Mouse (Mus musculus): Measurements from ENCODE around the gene Chrnd. TPM values are rescaled to one million over a fixed set of nuclear protein-coding genes. Genes with fewer than 3 reads are reported as not detected.
A peak's percentile ranks its signal among the peaks of the same experiment; 100 is the strongest.

Gene Chrnd
- polyA plus RNA-seq, 1 experiment from 2014 or later, result not detected

- Histone ChIP-seq H3K4me1 (ENCODE audit: insufficient read depth, low read depth, low read length) (peaks cover 2% of the 10 kb centered on the region; the same call in 1 of the 2 replicates), H3K9ac (replicated peaks; ENCODE audit: low read depth) (no peak overlapping the region; the same call in 1 of the 2 replicates), H3K36me3 (ENCODE audit: insufficient read depth, low read length) (no peaks in the 10 kb centered on the region), H3K4me2 (replicated peaks; ENCODE audit: low read depth, low read length) (peak overlapping the region; percentile 91), H3K27me3 (replicated peaks; ENCODE audit: insufficient read depth, low read length) (peaks cover 37% of the 10 kb centered on the region), H3K27ac (ENCODE audit: low read length) (no peak overlapping the region), H3K9me3 (ENCODE audit: low read length) (no peaks in the 10 kb centered on the region), H3K4me3 (ENCODE audit: low read depth, low read length) (peak overlapping the region; percentile 49)
- ATAC-seq (peak; percentile 50), DNase-seq (ENCODE audit: low spot score) (peak; percentile 89)
- TF ChIP-seq EP300 (IDR thresholded peaks at IDR 0.05) (no peak), CTCF (IDR thresholded peaks at IDR 0.05) (peak; percentile 88)
- WGBS, result under 1% methylated on average over 15 of the region's 15 CpGs
Observed at GRCm38 (mm10) chr1:87187037-87187355, 3.4 kb upstream of the Chrnd start.

GRCm38 (mm10) chr1:87197296-87197695 lies 6.9 kb downstream of the Chrnd start:
- H3K9me3 ChIP-seq (ENCODE audit: low read length), result no peaks in the 10 kb centered on the region
- H3K4me2 ChIP-seq (replicated peaks; ENCODE audit: low read depth, low read length), result no peak overlapping the region
- 65% methylated on average over 9 of the region's 9 CpGs for WGBS
- H3K4me3 ChIP-seq (ENCODE audit: low read depth, low read length), result no peak overlapping the region
- H3K36me3 ChIP-seq (ENCODE audit: insufficient read depth, low read length), result no peaks in the 10 kb centered on the region
- DNase-seq (ENCODE audit: low spot score) (no peak), ATAC-seq (no peak)
- no peak overlapping the region for H3K27ac ChIP-seq (ENCODE audit: low read length)
- no peaks in the 10 kb centered on the region for H3K4me1 ChIP-seq (ENCODE audit: insufficient read depth, low read depth, low read length)
- H3K9ac ChIP-seq (replicated peaks; ENCODE audit: low read depth), result no peak overlapping the region
- TF ChIP-seq CTCF (IDR thresholded peaks at IDR 0.05), result no peak
- no peaks in the 10 kb centered on the region for H3K27me3 ChIP-seq (replicated peaks; ENCODE audit: insufficient read depth, low read length)

- H3K36me3 ChIP-seq (ENCODE audit: insufficient read depth, low read length), result no peaks in the 10 kb centered on the region
- ATAC-seq, result no peak
- DNase-seq (ENCODE audit: low spot score), result no peak
- H3K4me1 ChIP-seq (ENCODE audit: insufficient read depth, low read depth, low read length), result no peaks in the 10 kb centered on the region
- H3K4me3 ChIP-seq (ENCODE audit: low read depth, low read length), result no peak overlapping the region
- WGBS, result 60% methylated on average over 12 of the region's 12 CpGs
- H3K9me3 ChIP-seq (ENCODE audit: low read length), result no peaks in the 10 kb centered on the region
- H3K27me3 ChIP-seq (replicated peaks; ENCODE audit: insufficient read depth, low read length), result no peaks in the 10 kb centered on the region
- TF ChIP-seq EP300 (IDR thresholded peaks at IDR 0.05) (no peak), CTCF (IDR thresholded peaks at IDR 0.05) (no peak)
- H3K4me2 ChIP-seq (replicated peaks; ENCODE audit: low read depth, low read length), result no peak overlapping the region
- H3K27ac ChIP-seq (ENCODE audit: low read length), result no peak overlapping the region
- H3K9ac ChIP-seq (replicated peaks; ENCODE audit: low read depth), result no peak overlapping the region
Observed at GRCm38 (mm10) chr1:87198119-87199065, 8.0 kb downstream of the Chrnd start.

GRCm38 (mm10) chr1:87200811-87201210 lies 10.4 kb downstream of the Chrnd start:
- no peaks in the 10 kb centered on the region for H3K4me1 ChIP-seq (ENCODE audit: insufficient read depth, low read depth, low read length)
- TF ChIP-seq CTCF (IDR thresholded peaks at IDR 0.05) (no peak), EP300 (IDR thresholded peaks at IDR 0.05) (no peak)
- H3K9me3 ChIP-seq (ENCODE audit: low read length), result no peaks in the 10 kb centered on the region
- DNase-seq (ENCODE audit: low spot score), result no peak
- WGBS, result 33% methylated on average over 2 of the region's 2 CpGs
- H3K27ac ChIP-seq (ENCODE audit: low read length), result no peak overlapping the region
- 0 out of 2 replicates have a peak, but pooled peaks cover 2% of the 10 kb centered on the region for H3K27me3 ChIP-seq (replicated peaks; ENCODE audit: insufficient read depth, low read length)
- ATAC-seq, result no peak
- H3K9ac ChIP-seq (replicated peaks; ENCODE audit: low read depth), result no peak overlapping the region
- H3K4me2 ChIP-seq (replicated peaks; ENCODE audit: low read depth, low read length), result no peak overlapping the region
- no peak overlapping the region for H3K4me3 ChIP-seq (ENCODE audit: low read depth, low read length)
- no peaks in the 10 kb centered on the region for H3K36me3 ChIP-seq (ENCODE audit: insufficient read depth, low read length)

GRCm38 (mm10) chr1:87201848-87202247 lies 11.4 kb downstream of the Chrnd start:
- 28% methylated on average over 1 of the region's 1 CpGs for WGBS
- Histone ChIP-seq H3K27ac (ENCODE audit: low read length) (no peak overlapping the region), H3K4me3 (ENCODE audit: low read depth, low read length) (no peak overlapping the region), H3K4me1 (ENCODE audit: insufficient read depth, low read depth, low read length) (no peaks in the 10 kb centered on the region), H3K9me3 (ENCODE audit: low read length) (no peaks in the 10 kb centered on the region), H3K36me3 (ENCODE audit: insufficient read depth, low read length) (no peaks in the 10 kb centered on the region), H3K9ac (replicated peaks; ENCODE audit: low read depth) (no peak overlapping the region), H3K27me3 (replicated peaks; ENCODE audit: insufficient read depth, low read length) (0 out of 2 replicates have a peak, but pooled peaks cover 6% of the 10 kb centered on the region), H3K4me2 (replicated peaks; ENCODE audit: low read depth, low read length) (no peak overlapping the region)
- no peak for DNase-seq (ENCODE audit: low spot score)
- ATAC-seq, result no peak
- TF ChIP-seq EP300 (IDR thresholded peaks at IDR 0.05) (no peak), CTCF (IDR thresholded peaks at IDR 0.05) (no peak)

GRCm38 (mm10) chr1:87203779-87204178 lies 13.4 kb downstream of the Chrnd start:
- Histone ChIP-seq H3K4me1 (ENCODE audit: insufficient read depth, low read depth, low read length) (no peaks in the 10 kb centered on the region), H3K27me3 (replicated peaks; ENCODE audit: insufficient read depth, low read length) (0 out of 2 replicates have a peak, but pooled peaks cover 6% of the 10 kb centered on the region), H3K9me3 (ENCODE audit: low read length) (no peaks in the 10 kb centered on the region), H3K36me3 (ENCODE audit: insufficient read depth, low read length) (no peaks in the 10 kb centered on the region), H3K4me2 (replicated peaks; ENCODE audit: low read depth, low read length) (no peak overlapping the region), H3K4me3 (ENCODE audit: low read depth, low read length) (no peak overlapping the region), H3K9ac (replicated peaks; ENCODE audit: low read depth) (no peak overlapping the region), H3K27ac (ENCODE audit: low read length) (no peak overlapping the region)
- ATAC-seq (no peak), DNase-seq (ENCODE audit: low spot score) (no peak)
- 74% methylated on average over 5 of the region's 5 CpGs for WGBS
- TF ChIP-seq EP300 (IDR thresholded peaks at IDR 0.05) (no peak), CTCF (IDR thresholded peaks at IDR 0.05) (no peak)
